Mouse (Mus musculus): Measurements from ENCODE around the gene Qprt. TPM values are rescaled to one million over a fixed set of nuclear protein-coding genes. Genes with fewer than 3 reads are reported as not detected.

Qprt gene
- polyA plus RNA-seq, 1 experiment from 2014 or later = 0.67 TPM

- Histone ChIP-seq H3K4me1 (ENCODE audit: control insufficient read depth, insufficient read depth, low read length) (no peaks in the 10 kb centered on the region), H3K27ac (replicated peaks; ENCODE audit: low read depth, low read length) (no peak within 1 kb of the TSS), H3K27me3 (ENCODE audit: control insufficient read depth, insufficient read depth, low read length) (no peaks in the 10 kb centered on the region), H3K36me3 (ENCODE audit: control insufficient read depth, insufficient read depth, low read length) (no peaks in the 10 kb centered on the region), H3K9me3 (ENCODE audit: control insufficient read depth, low read length) (no peaks in the 10 kb centered on the region), H3K4me3 (replicated peaks; ENCODE audit: low read depth, low read length) (no peak within 1 kb of the TSS), H3K4me2 (ENCODE audit: low read length) (no peak within 1 kb of the TSS), H3K9ac (replicated peaks; ENCODE audit: low read length) (no peak within 1 kb of the TSS)
- DNase-seq = no peak
- ATAC-seq (ENCODE audit: low FRiP score, low TSS enrichment) = no peak
- 75% methylated on average over 9 of the region's 9 CpGs for WGBS
Measured at GRCm38 (mm10) chr7:127137262-127138017, 15.4 kb upstream of the Qprt start, which contains the start of gene Spn. Gene Spn, minus strand, starts transcription at chr7:127137823.

DNA sequence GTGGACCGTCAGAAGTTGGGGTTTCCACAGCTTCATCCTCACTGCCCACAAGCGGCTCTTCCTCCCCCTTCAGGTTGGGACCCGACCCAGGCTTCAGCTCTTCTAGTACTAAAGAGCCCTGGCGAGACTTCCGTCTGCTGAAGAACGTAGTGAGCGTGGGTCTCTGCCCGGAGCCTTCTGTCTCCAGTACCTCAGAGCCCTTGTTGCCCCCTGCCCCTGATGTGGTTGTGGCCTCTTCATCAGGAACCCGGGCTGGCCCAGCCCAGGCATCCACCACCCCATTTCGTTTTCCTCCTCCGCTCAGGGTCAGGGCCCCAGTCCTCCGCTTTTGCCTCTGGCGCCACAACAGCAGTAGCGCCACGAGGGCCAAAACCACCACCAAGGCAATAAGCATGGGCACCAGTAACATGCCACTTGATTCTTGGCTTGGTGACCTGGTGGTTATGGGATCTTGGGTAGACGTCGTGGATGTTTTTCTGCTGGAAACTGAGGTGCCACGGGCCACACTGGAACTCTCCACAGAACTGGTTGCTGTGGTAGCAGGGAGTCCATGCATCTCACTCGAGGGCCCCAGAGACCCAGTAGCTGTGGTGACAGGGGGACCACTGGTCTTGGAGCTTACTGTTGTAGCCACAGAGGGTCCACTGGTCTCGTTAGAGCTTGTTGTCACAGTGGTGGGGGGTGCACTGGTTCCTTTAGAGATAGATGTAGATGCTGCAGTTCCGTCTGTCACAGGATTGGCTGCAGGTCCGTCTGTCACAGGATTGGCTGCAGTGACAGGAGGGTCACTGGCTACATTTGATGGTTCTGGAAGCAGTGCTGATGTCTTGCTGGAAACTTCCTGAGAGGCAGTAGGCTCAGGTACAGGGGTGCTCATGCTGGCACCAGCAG is 14.4 kb upstream of the Qprt start:
- Histone ChIP-seq H3K9me3 (ENCODE audit: control insufficient read depth, low read length) (no peaks in the 10 kb centered on the region), H3K9ac (replicated peaks; ENCODE audit: low read length) (no peak overlapping the region), H3K27me3 (ENCODE audit: control insufficient read depth, insufficient read depth, low read length) (no peaks in the 10 kb centered on the region), H3K4me2 (ENCODE audit: low read length) (no peak overlapping the region), H3K4me1 (ENCODE audit: control insufficient read depth, insufficient read depth, low read length) (no peaks in the 10 kb centered on the region), H3K27ac (replicated peaks; ENCODE audit: low read depth, low read length) (no peak overlapping the region), H3K36me3 (ENCODE audit: control insufficient read depth, insufficient read depth, low read length) (no peaks in the 10 kb centered on the region), H3K4me3 (replicated peaks; ENCODE audit: low read depth, low read length) (no peak overlapping the region)
- DNase-seq (no peak), ATAC-seq (ENCODE audit: low FRiP score, low TSS enrichment) (no peak)
- WGBS = 91% methylated on average over 22 of the region's 22 CpGs

- ATAC-seq (ENCODE audit: low FRiP score, low TSS enrichment) (no peak), DNase-seq (no peak)
- Histone ChIP-seq H3K4me3 (replicated peaks; ENCODE audit: low read depth, low read length) (no peak overlapping the region), H3K4me1 (ENCODE audit: control insufficient read depth, insufficient read depth, low read length) (no peaks in the 10 kb centered on the region), H3K9me3 (ENCODE audit: control insufficient read depth, low read length) (no peaks in the 10 kb centered on the region), H3K9ac (replicated peaks; ENCODE audit: low read length) (no peak overlapping the region), H3K4me2 (ENCODE audit: low read length) (no peak overlapping the region), H3K27ac (replicated peaks; ENCODE audit: low read depth, low read length) (no peak overlapping the region), H3K36me3 (ENCODE audit: control insufficient read depth, insufficient read depth, low read length) (no peaks in the 10 kb centered on the region), H3K27me3 (ENCODE audit: control insufficient read depth, insufficient read depth, low read length) (no peaks in the 10 kb centered on the region)
- 78% methylated on average over 11 of the region's 11 CpGs for WGBS
Measured at GRCm38 (mm10) chr7:127134821-127135447, 12.9 kb upstream of the Qprt start.

GRCm38 (mm10) chr7:127133125-127133524 is 11.1 kb upstream of the Qprt start:
- H3K4me1 ChIP-seq (ENCODE audit: control insufficient read depth, insufficient read depth, low read length) = no peaks in the 10 kb centered on the region
- 41% methylated on average over 5 of the region's 5 CpGs for whole genome bisulfite sequencing
- H3K36me3 ChIP-seq (ENCODE audit: control insufficient read depth, insufficient read depth, low read length) = no peaks in the 10 kb centered on the region
- no peaks in the 10 kb centered on the region for H3K27me3 ChIP-seq (ENCODE audit: control insufficient read depth, insufficient read depth, low read length)
- ATAC-seq (ENCODE audit: low FRiP score, low TSS enrichment) (no peak), DNase-seq (no peak)
- no peaks in the 10 kb centered on the region for H3K9me3 ChIP-seq (ENCODE audit: control insufficient read depth, low read length)
- no peak overlapping the region for H3K4me2 ChIP-seq (ENCODE audit: low read length)
- H3K27ac ChIP-seq (replicated peaks; ENCODE audit: low read depth, low read length) = no peak overlapping the region
- H3K9ac ChIP-seq (replicated peaks; ENCODE audit: low read length) = no peak overlapping the region
- no peak overlapping the region for H3K4me3 ChIP-seq (replicated peaks; ENCODE audit: low read depth, low read length)

DNA sequence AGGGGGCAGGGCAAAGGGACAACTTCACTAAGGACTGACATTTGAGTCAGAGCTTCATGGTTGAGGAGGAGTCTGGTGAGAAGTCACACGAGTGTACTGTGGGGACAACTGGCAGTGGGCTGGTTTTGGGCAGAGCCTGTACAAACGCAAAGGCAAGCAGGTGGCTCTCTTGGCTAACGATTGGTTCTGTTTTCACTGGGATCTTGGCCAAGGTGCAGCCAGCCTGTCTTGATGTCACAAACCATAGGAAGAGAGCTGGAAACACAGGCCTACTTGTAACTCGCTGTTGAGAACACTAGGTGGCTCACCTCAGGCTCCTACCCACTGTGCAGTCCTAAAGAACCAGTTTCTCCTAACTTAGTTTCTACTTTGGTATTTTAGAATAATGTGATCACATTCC is 7.6 kb upstream of the Qprt start:
- no peaks in the 10 kb centered on the region for H3K4me1 ChIP-seq (ENCODE audit: control insufficient read depth, insufficient read depth, low read length)
- peak; percentile 63 for DNase-seq
- H3K4me2 ChIP-seq (ENCODE audit: low read length) = no peak overlapping the region
- H3K27ac ChIP-seq (replicated peaks; ENCODE audit: low read depth, low read length) = no peak overlapping the region
- WGBS = 22% methylated on average over 4 of the region's 4 CpGs
- no peaks in the 10 kb centered on the region for H3K36me3 ChIP-seq (ENCODE audit: control insufficient read depth, insufficient read depth, low read length)
- no peaks in the 10 kb centered on the region for H3K27me3 ChIP-seq (ENCODE audit: control insufficient read depth, insufficient read depth, low read length)
- H3K4me3 ChIP-seq (replicated peaks; ENCODE audit: low read depth, low read length) = no peak overlapping the region
- ATAC-seq (ENCODE audit: low FRiP score, low TSS enrichment) = no peak
- H3K9me3 ChIP-seq (ENCODE audit: control insufficient read depth, low read length) = no peaks in the 10 kb centered on the region
- no peak overlapping the region for H3K9ac ChIP-seq (replicated peaks; ENCODE audit: low read length)

DNA sequence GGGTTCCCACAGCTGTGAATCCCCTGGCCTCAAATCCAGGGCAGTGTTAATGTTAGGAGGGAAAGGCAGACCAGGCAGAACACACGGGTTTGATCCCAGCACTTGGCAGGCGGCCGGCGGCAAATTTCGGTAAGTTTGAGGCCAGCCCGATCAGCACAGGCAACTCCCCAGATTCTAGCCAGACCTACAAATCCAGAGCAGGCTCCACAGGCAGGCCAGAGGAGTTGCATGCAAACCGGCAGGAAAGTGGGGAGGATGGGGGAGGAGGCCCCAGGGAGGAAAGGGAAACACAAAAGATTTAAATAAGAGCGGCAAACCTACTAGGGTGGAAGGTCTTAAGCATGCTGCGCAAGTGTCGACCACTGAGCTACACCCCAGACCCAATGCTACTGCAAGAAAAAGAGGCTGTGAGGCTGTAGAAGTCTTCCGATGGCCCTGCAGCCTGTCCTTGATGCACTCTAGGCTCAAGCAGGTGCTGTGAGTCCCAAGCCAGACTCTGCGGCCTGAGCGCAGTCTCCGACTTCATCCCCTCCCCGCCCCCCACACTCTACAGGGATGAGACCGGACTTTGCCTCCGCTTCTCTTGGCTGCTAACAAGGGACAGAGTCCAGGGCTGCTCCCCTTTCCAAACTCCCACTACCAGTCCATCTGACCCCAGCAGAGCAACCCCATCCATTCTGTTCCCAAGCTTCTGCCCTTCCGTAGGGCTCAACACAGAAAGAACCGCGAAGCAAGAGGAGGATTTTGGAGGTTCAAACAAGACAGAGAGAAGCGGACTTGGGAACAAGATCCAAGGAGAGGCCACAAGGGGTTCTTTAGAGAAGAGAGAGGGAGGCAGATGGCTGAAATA is 740 bp downstream of the Qprt start:
- Histone ChIP-seq H3K9me3 (ENCODE audit: control insufficient read depth, low read length) (no peaks in the 10 kb centered on the region), H3K27me3 (ENCODE audit: control insufficient read depth, insufficient read depth, low read length) (peaks cover 8% of the 10 kb centered on the region), H3K36me3 (ENCODE audit: control insufficient read depth, insufficient read depth, low read length) (no peaks in the 10 kb centered on the region), H3K4me2 (ENCODE audit: low read length) (peak overlapping the region; percentile 12; the same call in 1 of the 2 replicates), H3K9ac (replicated peaks; ENCODE audit: low read length) (no peak overlapping the region; the same call in 1 of the 2 replicates), H3K4me1 (ENCODE audit: control insufficient read depth, insufficient read depth, low read length) (0 out of 2 replicates have a peak, but pooled peaks cover 3% of the 10 kb centered on the region), H3K4me3 (replicated peaks; ENCODE audit: low read depth, low read length) (no peak overlapping the region), H3K27ac (replicated peaks; ENCODE audit: low read depth, low read length) (no peak overlapping the region)
- DNase-seq (no peak), ATAC-seq (ENCODE audit: low FRiP score, low TSS enrichment) (no peak)
- WGBS = 7% methylated on average over 21 of the region's 21 CpGs

DNA sequence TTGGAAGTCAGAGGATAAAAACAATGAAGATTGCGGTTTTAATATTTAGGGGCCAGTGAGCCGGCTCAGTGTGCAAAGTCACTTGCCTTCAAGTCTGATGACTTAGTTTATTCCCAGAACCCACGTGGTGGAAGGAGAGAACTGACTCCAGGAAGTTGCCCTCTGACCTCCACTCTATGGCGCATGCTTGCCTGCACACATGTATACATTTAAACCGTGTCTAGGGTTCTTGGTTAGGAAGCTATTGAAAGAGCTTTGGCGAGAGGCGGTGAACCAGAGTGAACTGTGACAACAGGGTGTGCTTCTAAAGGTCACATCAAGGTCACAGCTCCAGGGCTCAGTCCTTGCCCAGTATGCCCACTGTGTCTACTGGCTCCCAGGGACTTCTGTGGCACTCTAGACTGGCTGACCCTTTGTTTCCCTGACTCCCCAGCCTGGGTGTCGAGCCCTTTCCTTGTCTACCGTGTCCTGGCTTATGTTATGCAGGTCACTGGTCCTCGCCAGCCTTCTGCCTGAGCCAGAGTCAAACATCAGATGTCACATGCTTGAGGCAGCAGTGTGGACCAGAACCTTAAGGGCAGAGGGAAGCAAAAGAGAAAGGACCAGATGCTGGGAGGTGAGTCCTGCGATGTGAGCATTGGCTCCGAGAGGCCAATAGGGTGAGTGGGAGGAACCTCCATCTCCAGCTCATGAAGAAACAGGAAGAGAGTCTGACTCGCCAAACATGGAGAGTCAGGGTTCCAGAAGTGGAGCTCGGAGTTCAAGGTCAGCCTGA is 3.2 kb downstream of the Qprt start:
- Histone ChIP-seq H3K27ac (replicated peaks; ENCODE audit: low read depth, low read length) (no peak overlapping the region), H3K36me3 (ENCODE audit: control insufficient read depth, insufficient read depth, low read length) (no peaks in the 10 kb centered on the region), H3K9ac (replicated peaks; ENCODE audit: low read length) (no peak overlapping the region), H3K9me3 (ENCODE audit: control insufficient read depth, low read length) (no peaks in the 10 kb centered on the region), H3K27me3 (ENCODE audit: control insufficient read depth, insufficient read depth, low read length) (peaks cover 8% of the 10 kb centered on the region), H3K4me2 (ENCODE audit: low read length) (no peak overlapping the region), H3K4me3 (replicated peaks; ENCODE audit: low read depth, low read length) (no peak overlapping the region), H3K4me1 (ENCODE audit: control insufficient read depth, insufficient read depth, low read length) (0 out of 2 replicates have a peak, but pooled peaks cover 3% of the 10 kb centered on the region)
- ATAC-seq (ENCODE audit: low FRiP score, low TSS enrichment) (no peak), DNase-seq (no peak)
- 46% methylated on average over 14 of the region's 14 CpGs for WGBS

Data from midbrain, embryonic 14.5 days (tissue).